Mouse (Mus musculus) bone marrow macrophage, adult 2 months (primary cell): ENCODE data around the gene Srms.

Experiments used
- CTCF ChIP-seq: IDR thresholded peaks from 2 replicates; pipeline ENCODE4 v1.5.1; 2012; ENCODE audit warnings: low read depth, mild to moderate bottlenecking, low read length, moderate library complexity
- POLR2A ChIP-seq: IDR thresholded peaks from 2 replicates; pipeline ENCODE4 v1.6.1; 2012; ENCODE audit warnings: mild to moderate bottlenecking, low read depth, low read length, borderline replicate concordance

GRCm38 (mm10) chr2:181234680-181235079, 21.7 kb upstream of the Srms start:
- TF ChIP-seq POLR2A (no peak), CTCF (no peak)
